Mouse (Mus musculus): Measurements from ENCODE around the gene Ugt1a7c. TPM values are rescaled to one million over a fixed set of nuclear protein-coding genes. Genes with fewer than 3 reads are reported as not detected.

The Ugt1a7c gene
- polyA plus RNA-seq (2012; rRNA removed; ENCODE audit: low replicate concordance) = 2.8 and 3.6 TPM in 2 replicates

GRCm38 (mm10) chr1:88094941-88095492, at the start of gene Ugt1a7c:
Gene Ugt1a7c (plus strand): TSS chr1:88095062.

GRCm38 (mm10) chr1:88055088-88055487, 39.8 kb upstream of the Ugt1a7c start, which contains the start of gene Ugt1a10:
Gene Ugt1a10 (plus strand): TSS chr1:88055388.

GRCm38 (mm10) chr1:88070495-88070894, 24.4 kb upstream of the Ugt1a7c start, which contains the start of gene Ugt1a9:
Gene Ugt1a9 (plus strand): TSS chr1:88070800.

GRCm38 (mm10) chr1:88087513-88087912, 7.3 kb upstream of the Ugt1a7c start, which contains the start of gene Ugt1a8:
Gene Ugt1a8 (plus strand): TSS chr1:88087813.

GRCm38 (mm10) chr1:88103019-88103418, 8.2 kb downstream of the Ugt1a7c start, which contains the start of gene Ugt1a6b:
Gene Ugt1a6b (plus strand): TSS chr1:88103252.

GRCm38 (mm10) chr1:88134457-88135011, 39.7 kb downstream of the Ugt1a7c start, which contains the start of gene Ugt1a6a:
Gene Ugt1a6a (plus strand): TSS chr1:88134809.

GRCm38 (mm10) chr1:88165711-88166110, 70.8 kb downstream of the Ugt1a7c start, which contains the start of gene Ugt1a5:
Gene Ugt1a5 (plus strand): TSS chr1:88166012.

GRCm38 (mm10) chr1:88200456-88200855, 105.6 kb downstream of the Ugt1a7c start, which contains the start of gene Ugt1a2:
Gene Ugt1a2 (plus strand): TSS chr1:88200601.

GRCm38 (mm10) chr1:88205294-88205922, 110.5 kb downstream of the Ugt1a7c start, which contains the start of gene Dnajb3:
Gene Dnajb3 (minus strand): TSS chr1:88205782.

GRCm38 (mm10) chr1:88211812-88212211, 117.0 kb downstream of the Ugt1a7c start, which contains the start of gene Ugt1a1:
Gene Ugt1a1 (plus strand): TSS chr1:88211959.

GRCm38 (mm10) chr1:88226670-88227379, 132.0 kb downstream of the Ugt1a7c start, which contains the start of gene Mroh2a:
Gene Mroh2a (plus strand): TSS chr1:88226986.

Other genes starting within 250 kb of the Ugt1a7c start
- 51.3 and 67.1 TPM in 2 replicates for gene Dgkd, start 241.8 kb upstream of the Ugt1a7c start, polyA plus RNA-seq (2012; rRNA removed; ENCODE audit: low replicate concordance)
- gene Usp40, start 86.5 kb upstream of the Ugt1a7c start, polyA plus RNA-seq (2012; rRNA removed; ENCODE audit: low replicate concordance) = 5.8 and 15.8 TPM in 2 replicates
- gene Ugt1a10, start 39.7 kb upstream of the Ugt1a7c start, polyA plus RNA-seq (2012; rRNA removed; ENCODE audit: low replicate concordance) = not detected in 2 replicates
- gene Ugt1a9, start 24.3 kb upstream of the Ugt1a7c start, polyA plus RNA-seq (2012; rRNA removed; ENCODE audit: low replicate concordance) = 0.10 and 0.30 TPM in 2 replicates
- 0.11 TPM in 1 of 2 replicates, not detected in the other for gene Ugt1a8, start 7.2 kb upstream of the Ugt1a7c start, polyA plus RNA-seq (2012; rRNA removed; ENCODE audit: low replicate concordance)
- 18.2 and 37.5 TPM in 2 replicates for gene Ugt1a6b, start 8.2 kb downstream of the Ugt1a7c start, polyA plus RNA-seq (2012; rRNA removed; ENCODE audit: low replicate concordance)
- gene Ugt1a6a, start 39.7 kb downstream of the Ugt1a7c start, polyA plus RNA-seq (2012; rRNA removed; ENCODE audit: low replicate concordance) = 24.6 and 50.6 TPM in 2 replicates
- gene Ugt1a5, start 71.0 kb downstream of the Ugt1a7c start, polyA plus RNA-seq (2012; rRNA removed; ENCODE audit: low replicate concordance) = 0.10 and 0.46 TPM in 2 replicates
- gene Ugt1a2, start 105.5 kb downstream of the Ugt1a7c start, polyA plus RNA-seq (2012; rRNA removed; ENCODE audit: low replicate concordance) = 0.16 and 0.23 TPM in 2 replicates
- 0.52 and 1.2 TPM in 2 replicates for gene Dnajb3, start 110.7 kb downstream of the Ugt1a7c start, polyA plus RNA-seq (2012; rRNA removed; ENCODE audit: low replicate concordance)
- gene Ugt1a1, start 116.9 kb downstream of the Ugt1a7c start, polyA plus RNA-seq (2012; rRNA removed; ENCODE audit: low replicate concordance) = 0.66 and 2.0 TPM in 2 replicates
- 0.16 TPM in 2 replicates for gene Mroh2a, start 131.9 kb downstream of the Ugt1a7c start, polyA plus RNA-seq (2012; rRNA removed; ENCODE audit: low replicate concordance)
- gene Hjurp, start 182.6 kb downstream of the Ugt1a7c start, polyA plus RNA-seq (2012; rRNA removed; ENCODE audit: low replicate concordance) = 34.6 and 70.9 TPM in 2 replicates
- 0.05 TPM in 1 of 2 replicates, not detected in the other for gene Trpm8, start 182.6 kb downstream of the Ugt1a7c start, polyA plus RNA-seq (2012; rRNA removed; ENCODE audit: low replicate concordance)